Comparison of ENCODE assay signal across 22 mouse cellular contexts in genomic region chr19:47437040-47437439, GRCm38 (mm10). TPM values are rescaled to one million over a fixed set of nuclear protein-coding genes. Genes with fewer than 3 reads are reported as not detected.
DNase-seq lines count a peak whose midpoint lies in the region; ATAC-seq and TF ChIP-seq lines count a peak whose summit lies in the region.
"Had no signal": no experiment of that assay in that cellular context is flagged by ENCODE, and none has a peak within 500 bp of the region (broad histone marks: within the 10 kb centered on the region; RNA-seq: fewer than 3 reads in every experiment).

No protein-coding gene starts in this region.

- WGBS in hindbrain, embryonic 10.5 days = 90% methylated on average over 4 of the region's 4 CpGs
- WGBS in hindbrain, embryonic 13.5 days = 93% methylated on average over 4 of the region's 4 CpGs
- WGBS in stomach, embryonic 15.5 days = 87% methylated on average over 4 of the region's 4 CpGs
- 85% methylated on average over 4 of the region's 4 CpGs for WGBS in stomach, postnatal 0 days
- WGBS in stomach, embryonic 16.5 days = 92% methylated on average over 4 of the region's 4 CpGs

- H3K4me1 ChIP-seq in hindbrain, embryonic 10.5 days (replicated peaks) = peaks cover 29% of the 10 kb centered on the region
- peaks cover 14% of the 10 kb centered on the region for H3K4me1 ChIP-seq in hindbrain, embryonic 13.5 days (replicated peaks)
- peaks cover 38% of the 10 kb centered on the region for H3K4me1 ChIP-seq in stomach, embryonic 15.5 days
- H3K4me1 ChIP-seq in stomach, postnatal 0 days (replicated peaks; ENCODE audit: control insufficient read depth, insufficient read depth) = peaks cover 7% of the 10 kb centered on the region
- H3K4me1 ChIP-seq in stomach, embryonic 16.5 days (ENCODE audit: control insufficient read depth, insufficient read depth, low read length) = peaks cover 23% of the 10 kb centered on the region

- peaks cover 11% of the 10 kb centered on the region; the same call in 1 of the 2 replicates for H3K36me3 ChIP-seq in hindbrain, embryonic 10.5 days
- no peaks in the 10 kb centered on the region for H3K36me3 ChIP-seq in hindbrain, embryonic 13.5 days
- H3K36me3 ChIP-seq in stomach, embryonic 15.5 days = no peaks in the 10 kb centered on the region
- H3K36me3 ChIP-seq in stomach, postnatal 0 days (ENCODE audit: control insufficient read depth, insufficient read depth, low read length) = no peaks in the 10 kb centered on the region
- H3K36me3 ChIP-seq in stomach, embryonic 16.5 days (ENCODE audit: control insufficient read depth, insufficient read depth, low read length) = no peaks in the 10 kb centered on the region
- H3K36me3 ChIP-seq: heart, embryonic 15.5 days; hindbrain, embryonic 15.5 days had no signal

- TF ChIP-seq EP300 in stomach, postnatal 0 days (optimal IDR thresholded peaks at IDR 0.05) = no peak

- no peak for DNase-seq in hindbrain, embryonic 10.5 days (ENCODE audit: low spot score)
- DNase-seq in stomach, postnatal 0 days (ENCODE audit: low spot score) = no peak
- no peak for DNase-seq in ovary, postnatal 10 days (ENCODE audit: low spot score)
- DNase-seq: cerebellum, adult 11 months; cerebellum, adult 2 months; cerebellum, adult 9-11 months; cerebellum, postnatal 25 days; gastrocnemius, postnatal 14 days; heart, adult 18-20 months; heart, postnatal 10 days; heart, postnatal 36 days had no signal

- TF ChIP-seq CTCF in stomach, postnatal 0 days (IDR thresholded peaks at IDR 0.05; ENCODE audit: low read depth) = no peak

- no peak for ATAC-seq in hindbrain, embryonic 13.5 days (ENCODE audit: low FRiP score)
- ATAC-seq in stomach, embryonic 15.5 days (ENCODE audit: insufficient read depth, low FRiP score, low read depth) = no peak
- no peak for ATAC-seq in stomach, postnatal 0 days (ENCODE audit: low FRiP score, low TSS enrichment)
- ATAC-seq in stomach, embryonic 16.5 days (ENCODE audit: insufficient read depth, low FRiP score) = no peak
- ATAC-seq: CD4-positive, CD25-positive, alpha-beta regulatory T cell, adult 4 months; forebrain, embryonic 13.5 days; forebrain, embryonic 16.5 days had no signal

- H3K4me2 ChIP-seq in hindbrain, embryonic 13.5 days = no peak overlapping the region
- no peak overlapping the region for H3K4me2 ChIP-seq in stomach, embryonic 15.5 days
- no peak overlapping the region for H3K4me2 ChIP-seq in stomach, postnatal 0 days (replicated peaks; ENCODE audit: low read depth)
- H3K4me2 ChIP-seq in stomach, embryonic 16.5 days (ENCODE audit: low read depth, low read length) = no peak overlapping the region
- H3K4me2 ChIP-seq: embryonic facial prominence, embryonic 13.5 days; forebrain, embryonic 13.5 days; heart, embryonic 12.5 days; heart, embryonic 15.5 days; hindbrain, embryonic 15.5 days had no signal

- no peaks in the 10 kb centered on the region for H3K9me3 ChIP-seq in hindbrain, embryonic 10.5 days
- H3K9me3 ChIP-seq in hindbrain, embryonic 13.5 days = no peaks in the 10 kb centered on the region
- no peaks in the 10 kb centered on the region for H3K9me3 ChIP-seq in stomach, embryonic 15.5 days
- no peaks in the 10 kb centered on the region for H3K9me3 ChIP-seq in stomach, postnatal 0 days (ENCODE audit: control insufficient read depth, low read length)
- H3K9me3 ChIP-seq in stomach, embryonic 16.5 days (replicated peaks; ENCODE audit: control insufficient read depth, low read length) = no peaks in the 10 kb centered on the region
- H3K9me3 ChIP-seq: embryonic facial prominence, embryonic 13.5 days; forebrain, embryonic 10.5 days; forebrain, embryonic 13.5 days; heart, embryonic 12.5 days; heart, embryonic 15.5 days; hindbrain, embryonic 15.5 days had no signal

- no peak overlapping the region for H3K4me3 ChIP-seq in hindbrain, embryonic 10.5 days
- H3K4me3 ChIP-seq in hindbrain, embryonic 13.5 days = no peak overlapping the region
- no peak overlapping the region for H3K4me3 ChIP-seq in stomach, embryonic 15.5 days (replicated peaks)
- H3K4me3 ChIP-seq in stomach, postnatal 0 days (ENCODE audit: low read depth, low read length) = no peak overlapping the region
- no peak overlapping the region for H3K4me3 ChIP-seq in stomach, embryonic 16.5 days (replicated peaks; ENCODE audit: low read length)
- H3K4me3 ChIP-seq: embryonic facial prominence, embryonic 13.5 days; forebrain, embryonic 10.5 days; forebrain, embryonic 13.5 days; heart, embryonic 12.5 days; heart, embryonic 15.5 days; hindbrain, embryonic 15.5 days had no signal

- peak overlapping the region; percentile 42; the same call in 1 of the 2 replicates for H3K27ac ChIP-seq in hindbrain, embryonic 10.5 days
- no peak overlapping the region for H3K27ac ChIP-seq in hindbrain, embryonic 13.5 days
- H3K27ac ChIP-seq in stomach, embryonic 15.5 days = peak overlapping the region; percentile 49
- H3K27ac ChIP-seq in stomach, postnatal 0 days (replicated peaks) = no peak overlapping the region
- peak overlapping the region; percentile 56; the same call in 1 of the 2 replicates for H3K27ac ChIP-seq in stomach, embryonic 16.5 days (ENCODE audit: low read length)
- H3K27ac ChIP-seq: embryonic facial prominence, embryonic 13.5 days; forebrain, embryonic 10.5 days; forebrain, embryonic 13.5 days; hindbrain, embryonic 15.5 days had no signal

- H3K27me3 ChIP-seq in hindbrain, embryonic 10.5 days (ENCODE audit: insufficient read depth, poor library complexity, severe bottlenecking) = no peaks in the 10 kb centered on the region
- H3K27me3 ChIP-seq in hindbrain, embryonic 13.5 days = no peaks in the 10 kb centered on the region
- no peaks in the 10 kb centered on the region for H3K27me3 ChIP-seq in stomach, embryonic 15.5 days (replicated peaks)
- no peaks in the 10 kb centered on the region for H3K27me3 ChIP-seq in stomach, postnatal 0 days (ENCODE audit: control insufficient read depth, insufficient read depth, low read length)
- no peaks in the 10 kb centered on the region for H3K27me3 ChIP-seq in stomach, embryonic 16.5 days (ENCODE audit: control insufficient read depth, insufficient read depth, low read length)
- H3K27me3 ChIP-seq: embryonic facial prominence, embryonic 13.5 days; forebrain, embryonic 13.5 days; heart, embryonic 12.5 days; heart, embryonic 15.5 days; hindbrain, embryonic 15.5 days had no signal

- no peak overlapping the region for H3K9ac ChIP-seq in hindbrain, embryonic 13.5 days
- H3K9ac ChIP-seq in stomach, embryonic 15.5 days = no peak overlapping the region
- no peak overlapping the region for H3K9ac ChIP-seq in stomach, postnatal 0 days (ENCODE audit: low read length)
- H3K9ac ChIP-seq in stomach, embryonic 16.5 days (ENCODE audit: low read length) = no peak overlapping the region
- H3K9ac ChIP-seq: embryonic facial prominence, embryonic 13.5 days; forebrain, embryonic 13.5 days; heart, embryonic 12.5 days; heart, embryonic 15.5 days; hindbrain, embryonic 15.5 days had no signal

RNA-seq across cellular contexts. Expression of gene Sh3pxd2a, which starts 27.2 kb away (rescaled TPM):
- 2.7 TPM in 2 replicates for polyA plus RNA-seq in hindbrain, embryonic 10.5 days (2016; fragmentation: Nextera tagmentation; extraction: Ambion mirVana)
- 2.1 and 2.5 TPM in 2 replicates for polyA plus RNA-seq in hindbrain, embryonic 13.5 days (2015; fragmentation: Nextera tagmentation; extraction: Ambion mirVana)
- polyA plus RNA-seq in stomach, embryonic 15.5 days (2015; fragmentation: Nextera tagmentation; extraction: Ambion mirVana) = 6.8 and 6.9 TPM in 2 replicates
- 3.7 and 4.3 TPM in 2 replicates for polyA plus RNA-seq in stomach, postnatal 0 days (2015; fragmentation: Nextera tagmentation; extraction: Ambion mirVana)
- polyA plus RNA-seq in stomach, embryonic 16.5 days (2015; fragmentation: Nextera tagmentation; extraction: Ambion mirVana) = 6.3 and 6.6 TPM in 2 replicates

Comparison
In these comparisons a context has a peak if more than half of its experiments do, and no peak if none do; other contexts are left out.
1. H3K27ac ChIP-seq: peak in hindbrain, embryonic 10.5 days (single experiment), stomach, embryonic 15.5 days (single experiment) and stomach, embryonic 16.5 days (single experiment); none in hindbrain, embryonic 13.5 days (single experiment) and stomach, postnatal 0 days (single experiment).